Comparison of ENCODE assay signal across 9 mouse cellular contexts in genomic region chr7:117470243-117470802, GRCm38 (mm10).
DNase-seq lines count a peak whose midpoint lies in the region; ATAC-seq and TF ChIP-seq lines count a peak whose summit lies in the region.
"Had no signal": no experiment of that assay in that cellular context is flagged by ENCODE, and none has a peak within 500 bp of the region (broad histone marks: within the 10 kb centered on the region; RNA-seq: fewer than 3 reads in every experiment).

No protein-coding gene starts in this region.

- H3K4me1 ChIP-seq in lung, postnatal 0 days (ENCODE audit: insufficient read depth, low read depth, low read length) = no peaks in the 10 kb centered on the region
- H3K4me1 ChIP-seq in small intestine, adult 2 months (ENCODE audit: control insufficient read depth, insufficient read depth, insufficient read length, low read length) = peaks cover 16% of the 10 kb centered on the region

- H3K27ac ChIP-seq in lung, postnatal 0 days (ENCODE audit: low read length) = no peak overlapping the region
- H3K27ac ChIP-seq in small intestine, adult 2 months (ENCODE audit: insufficient read depth, low read depth, low read length) = peak overlapping the region; percentile 69

- H3K4me2 ChIP-seq in lung, postnatal 0 days (replicated peaks; ENCODE audit: low read depth, low read length) = no peak overlapping the region

- 59% methylated on average over 3 of the region's 3 CpGs for WGBS in lung, postnatal 0 days
- 17% methylated on average over 3 of the region's 3 CpGs for whole genome bisulfite sequencing in small intestine, adult 2 months

- H3K4me3 ChIP-seq in lung, postnatal 0 days (ENCODE audit: low read depth, low read length) = no peak overlapping the region
- H3K4me3 ChIP-seq in small intestine, adult 2 months (ENCODE audit: low read depth, low read length) = no peak overlapping the region

- no peak overlapping the region for H3K9ac ChIP-seq in lung, postnatal 0 days (replicated peaks; ENCODE audit: low read depth)

- no peak for TF ChIP-seq EP300 in lung, postnatal 0 days (IDR thresholded peaks at IDR 0.05)

- no peaks in the 10 kb centered on the region for H3K27me3 ChIP-seq in lung, postnatal 0 days (replicated peaks; ENCODE audit: insufficient read depth, low read length)
- no peaks in the 10 kb centered on the region for H3K27me3 ChIP-seq in small intestine, adult 2 months (ENCODE audit: control insufficient read depth, insufficient read depth, low read length)

- TF ChIP-seq CTCF in lung, postnatal 0 days (IDR thresholded peaks at IDR 0.05) = no peak
- TF ChIP-seq CTCF in small intestine, adult 2 months (IDR thresholded peaks at IDR 0.05; ENCODE audit: extremely low read depth, insufficient read length, insufficient replicate concordance, low read depth, low read length) = no peak

- no peak for TF ChIP-seq POLR2A in small intestine, adult 2 months (IDR thresholded peaks at IDR 0.05; ENCODE audit: low read depth, low read length)

- H3K36me3 ChIP-seq in lung, postnatal 0 days (ENCODE audit: insufficient read depth, low read length) = no peaks in the 10 kb centered on the region
- no peaks in the 10 kb centered on the region for H3K36me3 ChIP-seq in small intestine, adult 2 months (ENCODE audit: control insufficient read depth, insufficient read depth, low read length)

- DNase-seq in adrenal gland, adult (ENCODE audit: inconsistent age in 2 of 2, low spot score in 1 of 2) = peak; percentile 42 to 51
- no peak for DNase-seq in adrenal gland, postnatal 10 days
- DNase-seq in lung, postnatal 0 days (ENCODE audit: low spot score) = peak; percentile 40
- no peak for DNase-seq in lung, postnatal 25 days (ENCODE audit: low spot score)
- DNase-seq in heart, postnatal 25 days (ENCODE audit: low spot score) = peak; percentile 46
- no peak for DNase-seq in left cerebral cortex, postnatal 36 days (ENCODE audit: low spot score in 2 of 2)
- DNase-seq in retina, postnatal 1 day = no peak
- DNase-seq: thymus, postnatal 25 days had no signal

- intact Hi-C loops in heart, postnatal 25 days (cut with DNase I) = no loop called here
- intact Hi-C loops in left cerebral cortex, postnatal 36 days (cut with DNase I) = loop anchor here (10.0 kb wide), 1 partner anchor 86 kb away; the partner anchor contains the start of gene Xylt1

- ATAC-seq in lung, postnatal 0 days = peak; percentile 62

- no peaks in the 10 kb centered on the region for H3K9me3 ChIP-seq in lung, postnatal 0 days (ENCODE audit: low read length)

Comparison
In these comparisons a context has a peak if more than half of its experiments do, and no peak if none do; other contexts are left out.
1. DNase-seq: peak in adrenal gland, adult (2 of 2), lung, postnatal 0 days (single experiment) and heart, postnatal 25 days (single experiment); none in adrenal gland, postnatal 10 days (single experiment), lung, postnatal 25 days (single experiment), left cerebral cortex, postnatal 36 days (0 of 2) and retina, postnatal 1 day (single experiment).